Comparison of ENCODE assay signal across 10 mouse cellular contexts in the genomic region with DNA sequence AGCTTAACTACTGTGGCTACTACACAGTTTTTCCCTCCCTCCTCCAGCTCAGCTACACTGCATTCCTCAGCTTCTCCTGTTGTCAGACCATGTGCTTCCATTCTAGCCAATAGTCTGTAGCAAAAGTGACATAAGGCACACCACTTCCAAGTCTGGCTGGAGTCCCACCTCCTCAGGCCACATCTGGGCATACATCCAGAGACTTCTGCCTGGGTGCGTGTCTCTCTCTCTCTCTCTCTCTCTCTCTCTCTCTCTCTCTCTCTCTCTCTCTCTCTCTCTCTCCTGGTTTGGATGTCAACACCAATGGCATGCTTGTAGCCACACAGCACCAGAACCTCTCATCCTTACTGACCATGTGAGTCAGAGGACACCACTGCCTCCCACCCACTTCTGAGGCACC. TPM values are rescaled to one million over a fixed set of nuclear protein-coding genes. Genes with fewer than 3 reads are reported as not detected.
DNase-seq lines count a peak whose midpoint lies in the region; TF ChIP-seq lines count a peak whose summit lies in the region.
"Had no signal": no experiment of that assay in that cellular context is flagged by ENCODE, and none has a peak within 500 bp of the region (broad histone marks: within the 10 kb centered on the region; RNA-seq: fewer than 3 reads in every experiment).

No protein-coding gene starts in this region.

- H3K4me3 ChIP-seq in layer of hippocampus, adult 2 months, result no peak overlapping the region
- H3K4me3 ChIP-seq: neural tube, embryonic 12.5 days had no signal

- peak; percentile 7 to 10 for DNase-seq in cerebellum, postnatal 14 days
- no peak for DNase-seq in cerebellum, postnatal 25 days
- peak; percentile 22 to 23 for DNase-seq in right cerebral cortex, postnatal 10 days (ENCODE audit: low spot score in 2 of 2)
- DNase-seq in right cerebral cortex, adult 18-20 months, result no peak
- peak; percentile 86 for DNase-seq in heart, postnatal 4 days
- DNase-seq in layer of hippocampus, adult 2 months (ENCODE audit: low spot score in 2 of 2), result no peak
- no peak for DNase-seq in spleen, adult 18-20 months
- DNase-seq in urinary bladder, postnatal 25 days (ENCODE audit: low spot score), result no peak
- DNase-seq: cerebellum, adult 8-10 months had no signal

- no peak for TF ChIP-seq CTCF in layer of hippocampus, adult 2 months (conservative IDR thresholded peaks at IDR 0.05)

- no peak overlapping the region for H3K27ac ChIP-seq in layer of hippocampus, adult 2 months
- H3K27ac ChIP-seq: neural tube, embryonic 12.5 days had no signal

RNA-seq across cellular contexts. Expression of gene Cdyl, which starts 55.6 kb away (rescaled TPM):
- 10 to 100 TPM; 19.5 to 20.3 TPM for total RNA-seq in heart, postnatal 4 days (2021)
- total RNA-seq in layer of hippocampus, adult 2 months (2021), result 10 to 100 TPM; 33.0 to 33.9 TPM

Comparison
In these comparisons a context has a peak if more than half of its experiments do, and no peak if none do; other contexts are left out.
1. DNase-seq: peak in cerebellum, postnatal 14 days (2 of 2), right cerebral cortex, postnatal 10 days (2 of 2) and heart, postnatal 4 days (single experiment); none in cerebellum, postnatal 25 days (0 of 2), right cerebral cortex, adult 18-20 months (single experiment), layer of hippocampus, adult 2 months (0 of 2), spleen, adult 18-20 months (0 of 2) and urinary bladder, postnatal 25 days (single experiment).